Mouse (Mus musculus) heart, embryonic 16.5 days (tissue): ENCODE data around the gene Klf16. TPM values are rescaled to one million over a fixed set of nuclear protein-coding genes. Genes with fewer than 3 reads are reported as not detected.

ENCODE experiments used
- ATAC-seq: fragments of 200-750 bp; cut with Nextera tagmentation; replicated peaks from 2 replicates; pipeline ENCODE4 v1.8.0; 2017; ENCODE audit warnings: moderate number of reproducible peaks; ENCODE audit not compliant: insufficient read depth, low FRiP score; ENCODE audit errors: extremely low read depth
- H3K27ac ChIP-seq: fragments of 300-500 bp; sonication (generic); 2 replicates; pipeline ENCODE4 v1.5.1; 2014; ENCODE audit warnings: mild to moderate bottlenecking, low read length, control low read depth, moderate library complexity
- H3K27me3 ChIP-seq: fragments of 300-500 bp; sonication (generic); 2 replicates; pipeline ENCODE4 v1.6.1; 2014; ENCODE audit warnings: low read length, mixed read lengths; ENCODE audit not compliant: control insufficient read depth, insufficient read depth
- H3K36me3 ChIP-seq: fragments of 300-500 bp; sonication (generic); 2 replicates; pipeline ENCODE4 v1.6.1; 2014; ENCODE audit not compliant: control insufficient read depth, insufficient read depth
- H3K4me1 ChIP-seq: fragments of 300-500 bp; sonication (generic); 2 replicates; pipeline ENCODE4 v1.6.1; 2014; ENCODE audit warnings: low read length, mixed read lengths; ENCODE audit not compliant: control insufficient read depth, insufficient read depth
- H3K4me2 ChIP-seq: fragments of 300-500 bp; sonication (generic); 2 replicates; pipeline ENCODE4 v1.6.1; 2014; ENCODE audit warnings: low read depth, mild to moderate bottlenecking, control low read depth, low read length
- H3K4me3 ChIP-seq: fragments of 300-500 bp; sonication (generic); 2 replicates; pipeline ENCODE4 v1.5.1; 2014; ENCODE audit warnings: mild to moderate bottlenecking, control low read depth, low read length
- H3K9ac ChIP-seq: fragments of 300-500 bp; sonication (generic); 2 replicates; pipeline ENCODE4 v1.6.1; 2014; ENCODE audit warnings: low read length, control low read depth
- H3K9me3 ChIP-seq: fragments of 300-500 bp; sonication (generic); replicated peaks from 2 replicates; pipeline ENCODE4 v1.6.1; 2016; ENCODE audit warnings: low read length; ENCODE audit not compliant: control insufficient read depth
- WGBS: fragments of 180-500 bp; shearing (Covaris S2); extraction: QIAGEN DNeasy Blood & Tissue Kit; methylation state at CpG from one replicate; pipeline ENCODE4 v1.1.7; 2014; 5-methylcytosine and 5-hydroxymethylcytosine counted together
- microRNA-seq: library from miRNA; unstranded; fragments of <30 nt; microRNA quantifications from one replicate; pipeline ENCODE4, GENCODE M21; 2017
- polyA plus RNA-seq: library from polyadenylated mRNA; unstranded; fragments of >200 nt; fragmentation: Nextera tagmentation; extraction: Ambion mirVana; gene quantifications from 2 replicates; pipeline ENCODE4 v1.2.1, GENCODE M21; 2015

Klf16 gene
- polyA plus RNA-seq, 1 experiment from 2014 or later = 6.0 TPM

DNA sequence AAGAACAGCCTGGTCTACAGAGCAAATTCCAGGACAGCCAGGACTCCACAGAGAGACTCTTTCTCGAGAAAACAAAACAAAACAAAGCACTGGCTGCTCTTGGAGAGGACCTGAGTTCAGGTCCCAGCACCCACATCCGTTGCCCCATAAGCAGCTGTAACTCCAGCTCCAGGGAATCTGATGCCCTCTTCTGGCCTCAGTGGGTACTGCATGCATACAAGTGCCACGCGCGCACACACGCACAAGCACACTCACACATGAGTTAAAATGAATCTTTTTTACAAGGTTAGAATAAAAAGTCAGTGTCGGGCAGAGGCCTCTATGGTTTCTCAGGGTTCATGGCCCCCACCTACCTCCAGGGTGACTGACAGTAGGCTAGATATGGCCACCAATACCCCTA, 53.8 kb downstream of the Klf16 start:
- Histone ChIP-seq H3K9me3 (peaks cover 6% of the 10 kb centered on the region; the same call in 1 of the 2 replicates), H3K27ac (no peak overlapping the region), H3K36me3 (no peaks in the 10 kb centered on the region), H3K4me3 (no peak overlapping the region), H3K4me2 (no peak overlapping the region), H3K27me3 (peaks cover under 1% of the 10 kb centered on the region), H3K9ac (no peak overlapping the region), H3K4me1 (no peaks in the 10 kb centered on the region)
- no peak for ATAC-seq
- 95% methylated on average over 7 of the region's 7 CpGs for WGBS

DNA sequence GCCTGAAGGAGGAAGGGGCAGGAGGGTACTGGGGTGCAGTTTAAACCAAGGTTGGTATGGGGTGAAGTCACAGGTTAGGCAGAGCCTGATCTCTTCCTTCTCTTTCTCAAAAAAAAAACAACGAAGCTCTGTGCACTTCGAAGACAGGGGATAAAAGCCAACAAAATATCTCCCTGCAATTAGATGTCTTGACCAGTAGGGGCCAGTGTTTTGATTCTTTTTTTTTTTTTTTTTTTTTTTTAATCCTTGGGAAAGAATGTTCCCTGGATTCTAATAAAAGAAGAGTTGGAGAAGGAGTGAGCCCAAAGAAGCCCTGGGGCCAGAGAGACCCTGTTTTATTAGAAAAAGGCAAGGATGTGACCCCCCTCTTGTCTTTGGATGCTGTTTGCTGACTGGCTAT, 57.8 kb downstream of the Klf16 start:
- Histone ChIP-seq H3K36me3 (no peaks in the 10 kb centered on the region), H3K27ac (no peak overlapping the region), H3K4me3 (no peak overlapping the region), H3K9ac (no peak overlapping the region), H3K27me3 (peaks cover 18% of the 10 kb centered on the region), H3K4me1 (no peaks in the 10 kb centered on the region), H3K9me3 (peaks cover 6% of the 10 kb centered on the region; the same call in 1 of the 2 replicates), H3K4me2 (no peak overlapping the region)
- WGBS = 64% methylated on average over 2 of the region's 2 CpGs
- no peak for ATAC-seq

Small RNAs within 50 kb of the gene (microRNA-seq; reads per million reads assigned to microRNA genes)
- gene Mir6912 = not detected

Other genes with a start within 250 kb of the Klf16 start
- gene Pcsk4, start 247.8 kb downstream of the Klf16 start, polyA plus RNA-seq = 1.6 and 1.9 TPM in 2 replicates
- 1.8 and 2.6 TPM in 2 replicates for gene Reep6, start 247.4 kb downstream of the Klf16 start, polyA plus RNA-seq
- 15.5 and 16.0 TPM in 2 replicates for gene Adamtsl5, start 228.9 kb downstream of the Klf16 start, polyA plus RNA-seq
- gene Plk5, start 220.9 kb downstream of the Klf16 start, polyA plus RNA-seq = 0.07 and 0.14 TPM in 2 replicates
- 2.8 TPM in 2 replicates for gene Mex3d, start 189.7 kb downstream of the Klf16 start, polyA plus RNA-seq
- gene Mbd3, start 177.8 kb downstream of the Klf16 start, polyA plus RNA-seq = 136 and 155 TPM in 2 replicates
- gene Uqcr11, start 170.5 kb downstream of the Klf16 start, polyA plus RNA-seq = 1,492 and 1,877 TPM in 2 replicates
- gene Tcf3, start 143.7 kb downstream of the Klf16 start, polyA plus RNA-seq = 41.9 and 47.0 TPM in 2 replicates
- not detected in 2 replicates for gene Onecut3, start 82.5 kb downstream of the Klf16 start, polyA plus RNA-seq
- gene Atp8b3, start 38.2 kb downstream of the Klf16 start, polyA plus RNA-seq = 0.03 and 0.04 TPM in 2 replicates
- 15.0 and 16.5 TPM in 2 replicates for gene Rexo1, start 15.8 kb downstream of the Klf16 start, polyA plus RNA-seq
- 79.5 and 91.7 TPM in 2 replicates for gene Abhd17a, start 13.0 kb upstream of the Klf16 start, polyA plus RNA-seq
- 60.1 and 68.4 TPM in 2 replicates for gene Scamp4, start 25.6 kb upstream of the Klf16 start, polyA plus RNA-seq
- gene Adat3, start 25.6 kb upstream of the Klf16 start, polyA plus RNA-seq = 3.5 and 4.0 TPM in 2 replicates
- 2.2 and 2.8 TPM in 2 replicates for gene Gm49322, start 28.7 kb upstream of the Klf16 start, polyA plus RNA-seq
- 50.7 and 103 TPM in 2 replicates for gene Csnk1g2, start 45.5 kb upstream of the Klf16 start, polyA plus RNA-seq
- 41.7 and 58.2 TPM in 2 replicates for gene Btbd2, start 79.8 kb upstream of the Klf16 start, polyA plus RNA-seq
- 82.1 and 92.8 TPM in 2 replicates for gene Mknk2, start 100.8 kb upstream of the Klf16 start, polyA plus RNA-seq
- 29.0 and 33.4 TPM in 2 replicates for gene Mob3a, start 124.7 kb upstream of the Klf16 start, polyA plus RNA-seq
- gene Izumo4, start 124.9 kb upstream of the Klf16 start, polyA plus RNA-seq = 11.2 and 13.2 TPM in 2 replicates
- gene Ap3d1, start 164.9 kb upstream of the Klf16 start, polyA plus RNA-seq = 45.7 and 49.5 TPM in 2 replicates
- 18.8 and 19.2 TPM in 2 replicates for gene Dot1l, start 177.9 kb upstream of the Klf16 start, polyA plus RNA-seq
- 42.3 and 47.7 TPM in 2 replicates for gene Sf3a2, start 220.9 kb upstream of the Klf16 start, polyA plus RNA-seq
- gene Plekhj1, start 221.3 kb upstream of the Klf16 start, polyA plus RNA-seq = 79.4 and 83.3 TPM in 2 replicates
- gene Amh, start 227.9 kb upstream of the Klf16 start, polyA plus RNA-seq = 0.13 and 0.29 TPM in 2 replicates
- 5.6 and 6.7 TPM in 2 replicates for gene Jsrp1, start 236.2 kb upstream of the Klf16 start, polyA plus RNA-seq
- 2,111 and 2,265 TPM in 2 replicates for gene Oaz1, start 249.3 kb upstream of the Klf16 start, polyA plus RNA-seq